Mouse (Mus musculus): Measurements from ENCODE around the gene Wfikkn1. TPM values are rescaled to one million over a fixed set of nuclear protein-coding genes. Genes with fewer than 3 reads are reported as not detected.

The Wfikkn1 gene
- total and polyA plus RNA-seq, 3 experiments, result 0.19 to 0.53 TPM; not detected in 1

Other genes starting within 250 kb of the Wfikkn1 start
Only the 30 nearest of the 31 such genes appear.
- 3.1 and 3.9 TPM in 2 replicates for gene Gng13, start 163.7 kb downstream of the Wfikkn1 start, total RNA-seq (2012; rRNA removed)
- gene Gng13, start 163.7 kb downstream of the Wfikkn1 start, polyA plus RNA-seq (2012; ENCODE audit: insufficient read depth in 1 of 2, insufficient read length in 2 of 2, low read depth in 1 of 2, low replicate concordance in 2 of 2, missing spikeins in 1 of 2), result under 1 TPM in 1 of 2 experiments, not detected in 1; 0.13 TPM
- gene Chtf18, start 153.4 kb downstream of the Wfikkn1 start, total RNA-seq (2012; rRNA removed), result 29.9 and 35.5 TPM in 2 replicates
- 10 to 100 TPM in 1 of 2 experiments, not detected in 1; 71.1 TPM for gene Chtf18, start 153.4 kb downstream of the Wfikkn1 start, polyA plus RNA-seq (2012; ENCODE audit: insufficient read depth in 1 of 2, insufficient read length in 2 of 2, low read depth in 1 of 2, low replicate concordance in 2 of 2, missing spikeins in 1 of 2)
- 7.3 and 8.2 TPM in 2 replicates for gene Rpusd1, start 153.2 kb downstream of the Wfikkn1 start, total RNA-seq (2012; rRNA removed)
- 10 to 100 TPM in 1 of 2 experiments, not detected in 1; 23.9 TPM for gene Rpusd1, start 153.2 kb downstream of the Wfikkn1 start, polyA plus RNA-seq (2012; ENCODE audit: insufficient read depth in 1 of 2, insufficient read length in 2 of 2, low read depth in 1 of 2, low replicate concordance in 2 of 2, missing spikeins in 1 of 2)
- 0.08 TPM in 1 of 2 replicates, not detected in the other for gene Mslnl, start 144.8 kb downstream of the Wfikkn1 start, total RNA-seq (2012; rRNA removed)
- under 1 TPM in 1 of 2 experiments, not detected in 1; 0.08 TPM for gene Mslnl, start 144.8 kb downstream of the Wfikkn1 start, polyA plus RNA-seq (2012; ENCODE audit: insufficient read depth in 1 of 2, insufficient read length in 2 of 2, low read depth in 1 of 2, low replicate concordance in 2 of 2, missing spikeins in 1 of 2)
- gene Msln, start 126.5 kb downstream of the Wfikkn1 start, total RNA-seq (2012; rRNA removed), result not detected in 2 replicates
- gene Msln, start 126.5 kb downstream of the Wfikkn1 start, polyA plus RNA-seq (2012; ENCODE audit: insufficient read depth in 1 of 2, insufficient read length in 2 of 2, low read depth in 1 of 2, low replicate concordance in 2 of 2, missing spikeins in 1 of 2), result not detected
- 26.9 and 34.3 TPM in 2 replicates for gene Narfl, start 107.1 kb downstream of the Wfikkn1 start, total RNA-seq (2012; rRNA removed)
- gene Narfl, start 107.1 kb downstream of the Wfikkn1 start, polyA plus RNA-seq (2012; ENCODE audit: insufficient read depth in 1 of 2, insufficient read length in 2 of 2, low read depth in 1 of 2, low replicate concordance in 2 of 2, missing spikeins in 1 of 2), result 10 to 100 TPM in 1 of 2 experiments, not detected in 1; 30.6 TPM
- 10.7 and 12.6 TPM in 2 replicates for gene Haghl, start 95.2 kb downstream of the Wfikkn1 start, total RNA-seq (2012; rRNA removed)
- 10 to 100 TPM in 1 of 2 experiments, not detected in 1; 13.2 TPM for gene Haghl, start 95.2 kb downstream of the Wfikkn1 start, polyA plus RNA-seq (2012; ENCODE audit: insufficient read depth in 1 of 2, insufficient read length in 2 of 2, low read depth in 1 of 2, low replicate concordance in 2 of 2, missing spikeins in 1 of 2)
- 0.08 TPM in 1 of 2 replicates, not detected in the other for gene Ccdc78, start 94.3 kb downstream of the Wfikkn1 start, total RNA-seq (2012; rRNA removed)
- under 1 TPM in 1 of 2 experiments, not detected in 1; 0.85 TPM for gene Ccdc78, start 94.3 kb downstream of the Wfikkn1 start, polyA plus RNA-seq (2012; ENCODE audit: insufficient read depth in 1 of 2, insufficient read length in 2 of 2, low read depth in 1 of 2, low replicate concordance in 2 of 2, missing spikeins in 1 of 2)
- gene Fam173a, start 88.0 kb downstream of the Wfikkn1 start, total RNA-seq (2012; rRNA removed), result 35.3 and 39.0 TPM in 2 replicates
- gene Fam173a, start 88.0 kb downstream of the Wfikkn1 start, polyA plus RNA-seq (2012; ENCODE audit: insufficient read depth in 1 of 2, insufficient read length in 2 of 2, low read depth in 1 of 2, low replicate concordance in 2 of 2, missing spikeins in 1 of 2), result 10 to 100 TPM in 1 of 2 experiments, not detected in 1; 36.6 TPM
- gene AC134908.4, start 85.2 kb downstream of the Wfikkn1 start, total RNA-seq (2012; rRNA removed), result 0.92 TPM in 1 of 2 replicates, not detected in the other
- not detected for gene AC134908.4, start 85.2 kb downstream of the Wfikkn1 start, polyA plus RNA-seq (2012; ENCODE audit: insufficient read depth in 1 of 2, insufficient read length in 2 of 2, low read depth in 1 of 2, low replicate concordance in 2 of 2, missing spikeins in 1 of 2)
- gene Metrn, start 83.7 kb downstream of the Wfikkn1 start, total RNA-seq (2012; rRNA removed), result 95.7 and 104 TPM in 2 replicates
- 100 to 1,000 TPM in 1 of 2 experiments, not detected in 1; 116 TPM for gene Metrn, start 83.7 kb downstream of the Wfikkn1 start, polyA plus RNA-seq (2012; ENCODE audit: insufficient read depth in 1 of 2, insufficient read length in 2 of 2, low read depth in 1 of 2, low replicate concordance in 2 of 2, missing spikeins in 1 of 2)
- gene Fbxl16, start 71.8 kb downstream of the Wfikkn1 start, total RNA-seq (2012; rRNA removed), result not detected in 2 replicates
- under 1 TPM in 1 of 2 experiments, not detected in 1; 0.11 TPM for gene Fbxl16, start 71.8 kb downstream of the Wfikkn1 start, polyA plus RNA-seq (2012; ENCODE audit: insufficient read depth in 1 of 2, insufficient read length in 2 of 2, low read depth in 1 of 2, low replicate concordance in 2 of 2, missing spikeins in 1 of 2)
- gene Wdr24, start 57.2 kb downstream of the Wfikkn1 start, total RNA-seq (2012; rRNA removed), result 29.4 and 38.8 TPM in 2 replicates
- 10 to 100 TPM in 1 of 2 experiments, not detected in 1; 35.0 TPM for gene Wdr24, start 57.2 kb downstream of the Wfikkn1 start, polyA plus RNA-seq (2012; ENCODE audit: insufficient read depth in 1 of 2, insufficient read length in 2 of 2, low read depth in 1 of 2, low replicate concordance in 2 of 2, missing spikeins in 1 of 2)
- 12.9 and 13.1 TPM in 2 replicates for gene Jmjd8, start 52.0 kb downstream of the Wfikkn1 start, total RNA-seq (2012; rRNA removed)
- 10 to 100 TPM in 1 of 2 experiments, not detected in 1; 23.9 TPM for gene Jmjd8, start 52.0 kb downstream of the Wfikkn1 start, polyA plus RNA-seq (2012; ENCODE audit: insufficient read depth in 1 of 2, insufficient read length in 2 of 2, low read depth in 1 of 2, low replicate concordance in 2 of 2, missing spikeins in 1 of 2)
- gene Stub1, start 47.5 kb downstream of the Wfikkn1 start, total RNA-seq (2012; rRNA removed), result 74.0 and 75.0 TPM in 2 replicates
- 10 to 100 TPM in 1 of 2 experiments, not detected in 1; 99.7 TPM for gene Stub1, start 47.5 kb downstream of the Wfikkn1 start, polyA plus RNA-seq (2012; ENCODE audit: insufficient read depth in 1 of 2, insufficient read length in 2 of 2, low read depth in 1 of 2, low replicate concordance in 2 of 2, missing spikeins in 1 of 2)
- gene Rhbdl1, start 43.6 kb downstream of the Wfikkn1 start, total RNA-seq (2012; rRNA removed), result 1.4 TPM in 2 replicates
- gene Rhbdl1, start 43.6 kb downstream of the Wfikkn1 start, polyA plus RNA-seq (2012; ENCODE audit: insufficient read depth in 1 of 2, insufficient read length in 2 of 2, low read depth in 1 of 2, low replicate concordance in 2 of 2, missing spikeins in 1 of 2), result 1 to 10 TPM in 1 of 2 experiments, not detected in 1; 4.0 TPM
- 2.8 and 4.9 TPM in 2 replicates for gene Gm20683, start 39.1 kb downstream of the Wfikkn1 start, total RNA-seq (2012; rRNA removed)
- 1 to 10 TPM in 1 of 2 experiments, not detected in 1; 6.8 TPM for gene Gm20683, start 39.1 kb downstream of the Wfikkn1 start, polyA plus RNA-seq (2012; ENCODE audit: insufficient read depth in 1 of 2, insufficient read length in 2 of 2, low read depth in 1 of 2, low replicate concordance in 2 of 2, missing spikeins in 1 of 2)
- 24.9 and 29.1 TPM in 2 replicates for gene Rhot2, start 36.0 kb downstream of the Wfikkn1 start, total RNA-seq (2012; rRNA removed)
- gene Rhot2, start 36.0 kb downstream of the Wfikkn1 start, polyA plus RNA-seq (2012; ENCODE audit: insufficient read depth in 1 of 2, insufficient read length in 2 of 2, low read depth in 1 of 2, low replicate concordance in 2 of 2, missing spikeins in 1 of 2), result 10 to 100 TPM in 1 of 2 experiments, not detected in 1; 54.5 TPM
- gene Wdr90, start 19.4 kb downstream of the Wfikkn1 start, total RNA-seq (2012; rRNA removed), result 22.5 and 23.7 TPM in 2 replicates
- gene Wdr90, start 19.4 kb downstream of the Wfikkn1 start, polyA plus RNA-seq (2012; ENCODE audit: insufficient read depth in 1 of 2, insufficient read length in 2 of 2, low read depth in 1 of 2, low replicate concordance in 2 of 2, missing spikeins in 1 of 2), result 10 to 100 TPM in 1 of 2 experiments, not detected in 1; 44.5 TPM
- gene Mcrip2, start 12.1 kb downstream of the Wfikkn1 start, total RNA-seq (2012; rRNA removed), result 73.9 and 88.9 TPM in 2 replicates
- 100 to 1,000 TPM; 107 to 281 TPM for gene Mcrip2, start 12.1 kb downstream of the Wfikkn1 start, polyA plus RNA-seq (2012; ENCODE audit: insufficient read depth in 1 of 2, insufficient read length in 2 of 2, low read depth in 1 of 2, low replicate concordance in 2 of 2, missing spikeins in 1 of 2)
- 31.7 and 33.6 TPM in 2 replicates for gene Mettl26, start 5.8 kb downstream of the Wfikkn1 start, total RNA-seq (2012; rRNA removed)
- gene Mettl26, start 5.8 kb downstream of the Wfikkn1 start, polyA plus RNA-seq (2012; ENCODE audit: insufficient read depth in 1 of 2, insufficient read length in 2 of 2, low read depth in 1 of 2, low replicate concordance in 2 of 2, missing spikeins in 1 of 2), result 10 to 100 TPM in 1 of 2 experiments, not detected in 1; 50.6 TPM
- 3.7 and 4.8 TPM in 2 replicates for gene Rab40c, start 38.9 kb upstream of the Wfikkn1 start, total RNA-seq (2012; rRNA removed)
- 10 to 100 TPM in 1 of 2 experiments, not detected in 1; 23.2 TPM for gene Rab40c, start 38.9 kb upstream of the Wfikkn1 start, polyA plus RNA-seq (2012; ENCODE audit: insufficient read depth in 1 of 2, insufficient read length in 2 of 2, low read depth in 1 of 2, low replicate concordance in 2 of 2, missing spikeins in 1 of 2)
- gene Pigq, start 64.1 kb upstream of the Wfikkn1 start, total RNA-seq (2012; rRNA removed), result 50.7 and 67.8 TPM in 2 replicates
- gene Pigq, start 64.1 kb upstream of the Wfikkn1 start, polyA plus RNA-seq (2012; ENCODE audit: insufficient read depth in 1 of 2, insufficient read length in 2 of 2, low read depth in 1 of 2, low replicate concordance in 2 of 2, missing spikeins in 1 of 2), result 100 to 1,000 TPM; 193 to 825 TPM
- 0.16 and 0.23 TPM in 2 replicates for gene Nhlrc4, start 64.1 kb upstream of the Wfikkn1 start, total RNA-seq (2012; rRNA removed)
- gene Nhlrc4, start 64.1 kb upstream of the Wfikkn1 start, polyA plus RNA-seq (2012; ENCODE audit: insufficient read depth in 1 of 2, insufficient read length in 2 of 2, low read depth in 1 of 2, low replicate concordance in 2 of 2, missing spikeins in 1 of 2), result under 1 TPM in 1 of 2 experiments, not detected in 1; 0.19 TPM
- gene A930017K11Rik, start 71.7 kb upstream of the Wfikkn1 start, total RNA-seq (2012; rRNA removed), result not detected in 2 replicates
- gene A930017K11Rik, start 71.7 kb upstream of the Wfikkn1 start, polyA plus RNA-seq (2012; ENCODE audit: insufficient read depth in 1 of 2, insufficient read length in 2 of 2, low read depth in 1 of 2, low replicate concordance in 2 of 2, missing spikeins in 1 of 2), result not detected
- 5.6 and 6.2 TPM in 2 replicates for gene Capn15, start 104.9 kb upstream of the Wfikkn1 start, total RNA-seq (2012; rRNA removed)
- 10 to 100 TPM in 1 of 2 experiments, not detected in 1; 16.2 TPM for gene Capn15, start 104.9 kb upstream of the Wfikkn1 start, polyA plus RNA-seq (2012; ENCODE audit: insufficient read depth in 1 of 2, insufficient read length in 2 of 2, low read depth in 1 of 2, low replicate concordance in 2 of 2, missing spikeins in 1 of 2)
- gene Rab11fip3, start 188.7 kb upstream of the Wfikkn1 start, total RNA-seq (2012; rRNA removed), result 3.1 and 3.2 TPM in 2 replicates
- 10 to 100 TPM in 1 of 2 experiments, not detected in 1; 18.9 TPM for gene Rab11fip3, start 188.7 kb upstream of the Wfikkn1 start, polyA plus RNA-seq (2012; ENCODE audit: insufficient read depth in 1 of 2, insufficient read length in 2 of 2, low read depth in 1 of 2, low replicate concordance in 2 of 2, missing spikeins in 1 of 2)
- 6.5 TPM in 2 replicates for gene Decr2, start 209.5 kb upstream of the Wfikkn1 start, total RNA-seq (2012; rRNA removed)
- gene Decr2, start 209.5 kb upstream of the Wfikkn1 start, polyA plus RNA-seq (2012; ENCODE audit: insufficient read depth in 1 of 2, insufficient read length in 2 of 2, low read depth in 1 of 2, low replicate concordance in 2 of 2, missing spikeins in 1 of 2), result 10 to 100 TPM in 1 of 2 experiments, not detected in 1; 11.3 TPM
- gene Nme4, start 214.7 kb upstream of the Wfikkn1 start, total RNA-seq (2012; rRNA removed), result 89.1 and 115 TPM in 2 replicates
- 100 to 1,000 TPM; 125 to 430 TPM for gene Nme4, start 214.7 kb upstream of the Wfikkn1 start, polyA plus RNA-seq (2012; ENCODE audit: insufficient read depth in 1 of 2, insufficient read length in 2 of 2, low read depth in 1 of 2, low replicate concordance in 2 of 2, missing spikeins in 1 of 2)
- 4.4 and 4.7 TPM in 2 replicates for gene Tmem8, start 232.4 kb upstream of the Wfikkn1 start, total RNA-seq (2012; rRNA removed)
- gene Tmem8, start 232.4 kb upstream of the Wfikkn1 start, polyA plus RNA-seq (2012; ENCODE audit: insufficient read depth in 1 of 2, insufficient read length in 2 of 2, low read depth in 1 of 2, low replicate concordance in 2 of 2, missing spikeins in 1 of 2), result 10 to 100 TPM in 1 of 2 experiments, not detected in 1; 16.7 TPM